Mouse (Mus musculus): ENCODE measurements around the gene Col15a1. TPM values are rescaled to one million over a fixed set of nuclear protein-coding genes. Genes with fewer than 3 reads are reported as not detected.

The Col15a1 gene
- total RNA-seq, 2 experiments from 2014 or later, result 24.6 to 26.5 TPM

DNA sequence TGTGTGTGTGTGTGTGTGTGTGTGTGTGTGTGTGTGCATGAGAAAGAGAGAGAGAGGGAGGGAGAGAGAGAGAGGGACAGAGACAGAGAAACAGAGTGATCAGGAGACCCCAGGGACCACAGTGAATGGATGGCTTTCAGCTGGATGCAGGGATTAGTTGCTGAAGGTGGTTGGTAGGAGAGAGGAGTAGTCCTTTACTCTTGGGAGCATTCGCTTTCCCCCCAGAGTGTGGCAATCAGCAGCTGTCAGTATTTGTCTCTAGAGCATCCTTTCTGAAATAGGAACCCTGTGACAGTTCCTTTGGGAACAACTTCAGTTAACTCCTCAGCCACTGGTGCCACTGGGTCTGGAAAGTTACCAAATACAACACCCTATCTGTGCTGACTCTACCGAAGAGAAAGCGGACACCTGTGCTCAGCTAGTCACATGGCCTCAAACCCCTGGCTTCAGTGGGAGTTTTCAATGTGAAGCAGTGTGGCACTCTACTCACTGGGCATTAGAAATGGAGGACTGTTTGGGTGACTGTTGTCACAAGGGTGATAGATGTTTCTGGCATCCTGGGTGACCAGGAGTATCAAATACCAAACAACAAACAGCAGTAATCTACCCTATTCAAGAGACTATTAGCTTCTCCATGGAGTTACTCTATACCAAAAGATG is 129.1 kb downstream of the Col15a1 start:
- intact Hi-C loops (cut with DNase I), result no loop called here
- no peak for DNase-seq

DNA sequence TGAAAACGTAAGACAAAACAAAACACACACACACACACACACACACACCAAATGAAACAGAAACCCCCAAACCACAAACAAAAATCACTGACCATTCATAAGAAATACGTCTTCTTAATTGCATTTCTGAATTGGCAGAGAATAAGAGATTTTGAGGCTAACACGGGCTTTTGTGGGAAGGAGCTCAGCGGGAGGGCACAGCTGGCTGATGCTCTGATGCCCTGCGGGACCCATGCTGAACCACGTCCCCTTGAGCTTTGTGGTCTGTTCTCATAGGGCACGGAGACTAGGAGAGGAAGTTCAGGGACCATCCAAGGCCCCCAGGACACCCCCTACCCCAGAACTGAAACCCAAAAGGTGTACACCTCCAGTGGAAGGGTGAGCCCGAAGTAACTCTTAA is 134.7 kb downstream of the Col15a1 start:
- intact Hi-C loops (cut with DNase I), result no loop called here
- DNase-seq, result peak; percentile 8

DNA sequence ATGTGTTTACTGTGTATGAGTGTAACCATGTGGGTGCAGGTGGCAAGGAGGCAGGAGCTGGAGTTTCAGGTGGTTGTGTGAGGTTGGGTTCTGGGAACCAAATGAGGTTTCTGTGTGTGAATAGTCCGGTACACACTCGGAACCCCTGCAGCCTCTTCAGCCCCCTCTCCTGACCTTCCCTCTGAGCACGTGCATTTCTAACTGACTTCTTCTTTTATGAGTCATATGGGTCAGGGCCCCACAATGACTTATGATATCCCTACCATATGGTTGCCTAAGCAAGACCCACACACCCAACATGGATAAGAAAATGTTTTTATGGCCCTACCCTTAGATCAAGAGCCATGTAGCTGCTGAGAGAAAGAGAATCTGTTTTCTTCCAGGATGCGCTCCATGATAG is 139.1 kb downstream of the Col15a1 start:
- DNase-seq, result no peak
- intact Hi-C loops (cut with DNase I), result no loop called here

DNA sequence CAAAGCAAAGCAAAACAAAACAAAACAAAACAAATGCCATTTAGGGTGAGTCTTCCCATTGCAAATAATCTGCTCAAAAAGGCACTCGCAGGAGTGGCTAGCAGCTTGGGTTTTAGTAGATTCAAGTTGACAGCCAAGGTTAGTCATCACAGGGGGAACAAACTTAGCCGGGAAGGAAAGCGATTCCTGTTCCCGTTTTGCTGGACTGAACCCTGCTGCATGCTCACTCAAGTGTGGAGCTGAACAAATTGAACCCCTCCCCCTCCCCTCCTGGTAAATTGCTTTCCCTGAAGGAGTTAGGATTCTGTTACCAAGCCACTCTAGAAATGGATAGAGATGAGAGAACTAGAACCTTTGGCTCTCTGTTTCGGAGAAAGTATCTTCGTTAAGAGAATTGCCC is 141.8 kb downstream of the Col15a1 start:
- intact Hi-C loops (cut with DNase I), result loop anchor here (5.0 kb wide), 1 partner anchor 102 kb away; no protein-coding TSS in a partner anchor
- no peak for DNase-seq

DNA sequence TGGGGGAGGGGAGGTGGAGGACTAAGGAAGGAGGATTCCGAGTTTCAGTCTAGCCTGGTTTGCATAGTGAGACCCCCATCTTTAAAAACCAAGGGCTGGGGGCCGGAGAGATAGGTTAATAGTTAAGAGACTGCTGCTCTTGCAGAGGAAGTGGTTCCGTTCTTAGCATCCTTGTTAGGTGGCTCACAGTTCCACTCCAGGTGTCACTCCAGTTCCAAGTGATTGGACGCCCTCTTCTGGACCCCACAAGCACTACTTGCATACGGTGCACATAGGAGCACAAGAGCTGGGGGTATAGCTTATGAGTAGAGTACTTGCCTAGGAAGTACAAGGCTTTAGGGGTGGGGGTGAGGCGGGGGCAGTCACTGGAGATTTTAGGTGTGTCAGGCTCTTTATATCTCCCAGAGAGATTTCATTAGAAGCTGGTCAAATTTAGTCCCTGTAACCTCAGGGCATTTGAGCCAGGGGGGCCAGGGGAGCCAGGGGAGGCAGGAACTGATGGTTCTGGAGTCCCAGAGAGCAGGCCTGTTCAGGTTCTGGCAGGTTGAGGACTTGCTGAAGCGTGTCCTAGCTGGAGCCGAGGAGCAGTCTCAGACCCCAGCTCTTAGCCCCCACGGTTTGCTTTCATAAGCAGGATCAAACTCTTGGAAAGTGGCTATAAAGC is 143.6 kb downstream of the Col15a1 start:
- DNase-seq, result peak; percentile 41
- intact Hi-C loops (cut with DNase I), result loop anchor here (5.0 kb wide), 1 partner anchor 104 kb away; no protein-coding TSS in a partner anchor

DNA sequence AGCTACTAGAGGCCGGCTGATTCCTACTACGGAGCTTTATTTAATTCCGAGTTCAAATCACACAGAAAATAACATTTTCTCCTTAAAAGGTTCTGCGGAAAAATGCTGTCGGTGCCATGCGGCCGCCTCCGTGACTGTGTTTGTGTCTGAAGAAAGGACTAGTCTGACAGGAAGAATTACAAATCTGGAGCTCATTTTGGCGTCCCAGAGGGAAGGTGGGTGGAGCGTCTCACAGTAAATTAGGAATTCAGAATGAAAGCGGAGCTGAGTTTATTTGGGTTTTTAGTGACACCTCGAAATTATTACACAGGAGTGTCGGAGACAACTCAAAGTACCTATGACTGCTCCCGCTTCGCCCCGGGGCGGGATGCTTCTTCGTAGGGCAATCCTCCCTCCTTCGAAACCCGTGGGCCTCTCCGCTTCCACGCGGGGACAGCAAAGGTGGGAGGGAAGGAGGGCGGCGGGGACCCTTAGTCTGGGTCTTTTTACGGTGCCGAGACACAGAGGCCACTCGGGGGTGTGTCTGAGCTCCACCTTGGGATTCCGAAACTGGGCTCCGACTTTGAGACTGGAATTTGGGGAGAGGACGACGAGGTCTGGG is 144.2 kb downstream of the Col15a1 start:
- intact Hi-C loops (cut with DNase I), result loop anchor here (5.0 kb wide), 1 partner anchor 105 kb away; no protein-coding TSS in a partner anchor
- peak; percentile 8 for DNase-seq

DNA sequence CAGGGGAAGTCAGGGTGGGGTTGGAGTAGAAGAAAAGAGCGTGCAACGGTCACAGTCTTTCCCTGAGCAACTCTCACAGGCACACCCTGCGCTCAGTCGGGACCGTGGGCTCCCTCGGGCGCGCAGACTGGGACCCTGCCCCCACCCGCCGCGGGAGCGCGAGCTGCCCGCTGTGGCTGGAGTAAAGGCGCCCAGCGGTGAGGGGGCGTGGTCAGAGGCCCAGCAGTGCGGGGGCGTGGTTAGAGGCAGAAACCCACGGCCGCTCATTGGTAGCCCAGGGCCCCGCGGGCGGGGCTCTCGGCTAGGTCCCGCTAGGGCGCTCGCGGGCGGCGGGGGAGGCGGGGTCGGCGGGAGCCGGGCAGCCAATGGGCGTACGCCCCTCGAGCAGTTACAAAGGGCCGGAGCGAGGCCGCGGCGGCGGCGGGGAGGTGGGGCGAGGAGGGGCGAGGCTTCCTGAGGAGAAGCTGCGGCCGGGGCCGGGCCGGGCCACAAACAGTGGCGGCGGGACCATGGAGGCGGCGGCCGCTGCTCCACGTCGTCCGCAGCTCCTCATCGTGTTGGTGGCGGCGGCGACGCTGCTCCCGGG is 144.9 kb downstream of the Col15a1 start, which contains the start of gene Tgfbr1:
TSS of gene Tgfbr1 (plus strand) at position 420 of the 586 bp plus-strand sequence.
- intact Hi-C loops (cut with DNase I), result loop anchor here (5.0 kb wide), 1 partner anchor 106 kb away; no protein-coding TSS in a partner anchor
- peak; percentile 99 for DNase-seq

DNA sequence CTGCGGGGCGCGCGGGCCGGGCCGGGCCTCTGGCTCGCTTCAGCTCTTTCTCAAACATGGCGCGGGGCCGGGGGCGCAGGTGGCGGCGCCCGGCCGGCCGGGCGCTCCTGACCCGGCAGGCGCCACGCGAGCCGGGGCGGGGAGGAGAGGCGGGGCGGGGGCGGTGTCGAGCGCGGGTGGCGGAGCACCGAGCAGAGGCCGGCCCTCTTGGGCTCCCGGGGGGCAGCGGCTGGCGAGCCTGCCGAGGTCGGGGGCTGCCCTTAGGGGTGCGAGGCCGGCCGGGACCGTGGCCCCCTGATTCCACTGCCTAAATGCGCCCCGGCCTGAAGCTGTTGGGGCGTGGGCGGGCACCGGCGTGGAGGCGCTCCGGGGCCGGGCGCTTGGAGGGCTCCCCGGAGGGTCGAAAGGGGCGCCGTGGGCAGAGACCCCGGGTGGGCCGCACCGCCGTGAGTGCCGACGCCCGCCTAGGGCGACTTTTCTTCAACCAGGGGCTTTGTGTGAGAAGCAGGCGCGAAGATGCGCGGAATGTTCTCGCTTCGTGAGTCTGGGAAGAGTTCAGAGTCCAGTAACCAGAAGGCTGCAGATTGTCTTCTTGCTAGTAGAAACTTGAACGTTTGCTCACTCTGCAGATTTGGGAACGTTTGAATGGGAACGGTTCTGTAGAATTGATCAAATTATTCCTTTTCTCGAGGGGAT is 145.6 kb downstream of the Col15a1 start:
- DNase-seq, result peak; percentile 78
- intact Hi-C loops (cut with DNase I), result loop anchor here (5.0 kb wide), 1 partner anchor 106 kb away; no protein-coding TSS in a partner anchor

DNA sequence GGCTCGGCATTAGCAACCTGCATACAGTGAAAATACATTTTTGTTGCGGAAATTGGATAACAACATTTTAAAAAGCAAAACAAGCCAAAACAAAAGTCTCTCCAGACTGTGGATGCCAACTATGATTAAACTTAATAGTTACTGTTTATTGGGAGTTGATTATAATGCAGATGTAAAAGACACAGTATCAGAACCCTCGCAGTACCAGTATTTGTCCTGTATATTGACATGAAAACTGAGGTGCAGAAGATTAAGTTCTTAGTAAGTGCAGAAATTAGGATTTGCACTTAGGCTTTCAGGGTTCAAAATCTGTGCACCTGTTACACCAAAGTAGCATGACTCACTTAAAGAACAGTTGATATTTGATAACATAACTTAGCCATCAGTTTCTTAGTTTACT is 146.3 kb downstream of the Col15a1 start:
- intact Hi-C loops (cut with DNase I), result loop anchor here (5.0 kb wide), 1 partner anchor 107 kb away; no protein-coding TSS in a partner anchor
- DNase-seq, result no peak

DNA sequence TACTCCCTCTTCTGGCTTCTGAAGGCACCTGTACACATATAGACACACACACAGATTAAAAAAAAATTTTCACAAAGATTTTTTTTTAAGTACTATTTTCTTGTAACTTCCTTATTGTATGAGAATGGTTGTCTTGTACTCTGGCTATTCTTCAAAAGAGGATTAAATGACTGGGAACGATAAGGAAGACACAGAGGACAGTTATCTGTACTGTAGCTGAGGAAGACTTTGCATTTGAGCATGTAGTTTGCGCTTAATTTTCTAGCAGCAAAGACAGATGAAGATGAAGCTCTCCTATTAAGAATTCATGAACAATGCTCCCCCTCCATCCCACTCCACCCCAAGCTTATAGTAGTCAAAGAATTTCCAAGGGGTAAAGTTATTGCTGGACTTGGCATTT is 154.7 kb downstream of the Col15a1 start:
- intact Hi-C loops (cut with DNase I), result no loop called here
- DNase-seq, result no peak

Other genes starting within 250 kb of the Col15a1 start
- gene Gabbr2, start 216.3 kb upstream of the Col15a1 start, total RNA-seq (2021), result 100 to 1,000 TPM; 134 to 144 TPM
- 10 to 100 TPM; 23.9 to 24.5 TPM for gene Anks6, start 150.7 kb upstream of the Col15a1 start, total RNA-seq (2021)
- gene Galnt12, start 116.3 kb upstream of the Col15a1 start, total RNA-seq (2021), result 1 to 10 TPM; 1.0 to 1.3 TPM
- 10 to 100 TPM; 51.4 to 60.1 TPM for gene Tgfbr1, start 145.1 kb downstream of the Col15a1 start, total RNA-seq (2021)

All from left cerebral cortex, postnatal 4 days (tissue).